Mouse (Mus musculus): ENCODE measurements around the gene Elp4. TPM values are rescaled to one million over a fixed set of nuclear protein-coding genes. Genes with fewer than 3 reads are reported as not detected.

Elp4 gene
- polyA plus RNA-seq, 1 experiment from 2014 or later, result 40.9 TPM

DNA sequence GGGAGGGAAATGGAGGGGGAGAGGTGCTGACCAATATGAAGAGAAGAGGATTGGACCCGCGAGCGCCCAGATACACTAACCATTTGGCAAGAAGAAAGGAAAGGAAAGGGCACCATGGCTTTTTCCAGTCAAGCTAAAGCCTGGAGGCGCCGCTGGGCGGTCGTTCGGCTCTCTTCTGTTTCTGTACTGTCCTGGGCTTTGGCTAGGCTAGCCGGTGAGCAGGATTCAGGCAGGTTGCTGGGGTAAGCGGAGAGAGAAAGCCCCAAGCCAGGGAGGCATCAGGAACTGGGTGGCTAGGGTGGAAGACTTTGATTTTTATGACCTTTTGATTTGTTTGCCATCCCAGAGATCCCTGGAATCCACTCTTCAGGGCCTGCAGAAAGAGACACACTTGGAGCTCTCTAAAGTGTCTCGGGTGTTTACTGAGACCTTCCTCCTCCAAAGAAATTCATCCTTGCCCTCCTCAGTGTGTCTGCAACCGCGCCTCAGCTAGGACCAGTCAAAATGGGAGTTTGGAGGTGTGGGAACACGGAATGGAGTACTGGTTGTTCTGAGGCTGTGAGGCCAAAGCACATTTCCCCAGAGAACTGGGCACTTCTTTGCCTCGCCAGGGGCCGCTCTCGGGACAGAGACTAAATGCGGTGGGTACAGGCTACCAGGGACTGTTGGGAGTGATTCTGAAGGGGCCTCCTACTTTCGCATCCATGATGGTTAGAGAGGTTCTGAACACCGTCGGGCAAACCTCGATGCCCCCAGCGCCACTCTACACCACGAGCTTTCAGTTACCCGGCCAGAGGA is 232.4 kb downstream of the Elp4 start:
- no peaks in the 10 kb centered on the region for H3K9me3 ChIP-seq (replicated peaks)
- H3K4me2 ChIP-seq, result no peak overlapping the region
- H3K9ac ChIP-seq, result no peak overlapping the region
- peak overlapping the region; percentile 8; the same call in 1 of the 2 replicates for H3K4me3 ChIP-seq (replicated peaks)
- peaks cover 100% of the 10 kb centered on the region for H3K27me3 ChIP-seq
- no peaks in the 10 kb centered on the region for H3K36me3 ChIP-seq
- no peak overlapping the region for H3K27ac ChIP-seq
- no peak for ATAC-seq (replicated peaks; ENCODE audit: low FRiP score)
- under 1% methylated on average over 25 of the region's 25 CpGs for WGBS
- peaks cover 71% of the 10 kb centered on the region for H3K4me1 ChIP-seq

GRCm38 (mm10) chr2:105671116-105671797 is 233.1 kb downstream of the Elp4 start:
- Histone ChIP-seq H3K27ac (no peak overlapping the region), H3K4me1 (peaks cover 72% of the 10 kb centered on the region), H3K4me3 (replicated peaks) (no peak overlapping the region), H3K9ac (no peak overlapping the region), H3K27me3 (peaks cover 100% of the 10 kb centered on the region), H3K9me3 (replicated peaks) (no peaks in the 10 kb centered on the region), H3K4me2 (no peak overlapping the region), H3K36me3 (no peaks in the 10 kb centered on the region)
- ATAC-seq (replicated peaks; ENCODE audit: low FRiP score), result no peak
- 2% methylated on average over 9 of the region's 9 CpGs for WGBS

DNA sequence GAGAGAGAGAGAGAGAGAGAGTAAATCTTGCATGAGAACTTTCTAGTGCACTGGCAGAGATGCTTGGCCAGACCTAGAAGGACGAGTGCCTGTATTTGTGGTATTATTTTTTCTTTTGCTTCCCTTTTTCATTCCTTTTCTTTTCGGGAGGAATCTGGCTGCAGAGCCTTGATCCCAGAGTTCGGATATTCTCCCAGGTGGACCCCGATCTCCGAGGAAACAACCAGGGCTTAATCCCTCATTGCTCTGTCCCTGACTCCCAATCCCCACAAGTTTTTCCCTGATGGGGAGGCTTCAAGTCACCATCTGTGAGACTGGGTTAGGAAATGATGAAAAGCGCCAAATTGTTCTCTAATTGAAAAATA is 233.7 kb downstream of the Elp4 start:
- H3K27ac ChIP-seq, result no peak overlapping the region
- WGBS, result 2% methylated on average over 6 of the region's 6 CpGs
- ATAC-seq (replicated peaks; ENCODE audit: low FRiP score), result no peak
- H3K27me3 ChIP-seq, result peaks cover 100% of the 10 kb centered on the region
- H3K4me3 ChIP-seq (replicated peaks), result no peak overlapping the region
- no peak overlapping the region for H3K4me2 ChIP-seq
- H3K4me1 ChIP-seq, result peaks cover 67% of the 10 kb centered on the region
- no peaks in the 10 kb centered on the region for H3K36me3 ChIP-seq
- no peaks in the 10 kb centered on the region for H3K9me3 ChIP-seq (replicated peaks)
- no peak overlapping the region for H3K9ac ChIP-seq

DNA sequence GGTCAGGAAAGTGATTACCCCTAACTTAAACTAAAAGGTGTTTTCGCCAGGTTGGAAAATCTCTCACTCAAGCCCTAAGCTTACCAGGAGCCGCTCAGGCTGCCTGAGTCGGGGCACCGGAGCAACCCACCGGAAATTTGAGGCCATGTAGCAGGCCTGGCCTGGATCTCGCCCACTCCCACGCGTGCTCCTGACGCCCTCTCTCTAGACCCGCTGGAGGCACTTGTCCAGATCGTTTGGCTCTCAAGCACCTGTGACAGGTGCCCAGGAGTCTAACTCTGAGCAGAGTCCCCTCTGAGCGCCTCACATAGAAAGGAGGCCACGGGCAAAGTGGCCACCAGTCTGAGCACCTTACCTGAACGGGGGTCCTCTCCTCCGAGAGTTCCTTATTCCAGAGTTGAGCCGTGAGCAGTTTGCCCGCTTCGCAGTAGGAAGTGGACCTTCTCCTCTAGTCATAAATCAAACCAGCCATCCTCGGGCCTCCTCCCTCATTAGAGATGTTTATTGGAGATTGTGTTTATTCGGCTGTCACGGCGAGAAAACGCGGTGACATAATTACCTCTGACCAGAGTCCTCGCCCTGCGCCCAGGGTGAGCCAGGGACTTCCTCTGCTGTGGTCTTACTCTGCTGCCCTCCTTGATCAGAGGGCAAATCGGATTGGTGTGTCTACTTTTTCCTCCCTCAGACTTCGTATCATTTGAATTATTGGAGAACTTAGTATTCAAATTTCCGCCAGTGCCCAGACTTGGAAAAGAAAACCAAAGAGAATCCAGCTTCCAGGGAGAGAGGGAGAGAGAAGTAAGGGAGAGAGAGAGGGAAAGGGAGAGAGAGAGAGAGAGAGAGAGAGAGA is 234.3 kb downstream of the Elp4 start:
- H3K4me2 ChIP-seq, result 0 out of 2 replicates have a peak overlapping the region, but pooled peaks have one; percentile 1
- no peak overlapping the region for H3K27ac ChIP-seq
- H3K9ac ChIP-seq, result no peak overlapping the region
- H3K27me3 ChIP-seq, result peaks cover 100% of the 10 kb centered on the region
- WGBS, result under 1% methylated on average over 29 of the region's 29 CpGs
- ATAC-seq (replicated peaks; ENCODE audit: low FRiP score), result no peak
- 0 out of 2 replicates have a peak overlapping the region, but pooled peaks have one; percentile 11 for H3K4me3 ChIP-seq (replicated peaks)
- H3K9me3 ChIP-seq (replicated peaks), result no peaks in the 10 kb centered on the region
- H3K36me3 ChIP-seq, result no peaks in the 10 kb centered on the region
- peaks cover 61% of the 10 kb centered on the region for H3K4me1 ChIP-seq

DNA sequence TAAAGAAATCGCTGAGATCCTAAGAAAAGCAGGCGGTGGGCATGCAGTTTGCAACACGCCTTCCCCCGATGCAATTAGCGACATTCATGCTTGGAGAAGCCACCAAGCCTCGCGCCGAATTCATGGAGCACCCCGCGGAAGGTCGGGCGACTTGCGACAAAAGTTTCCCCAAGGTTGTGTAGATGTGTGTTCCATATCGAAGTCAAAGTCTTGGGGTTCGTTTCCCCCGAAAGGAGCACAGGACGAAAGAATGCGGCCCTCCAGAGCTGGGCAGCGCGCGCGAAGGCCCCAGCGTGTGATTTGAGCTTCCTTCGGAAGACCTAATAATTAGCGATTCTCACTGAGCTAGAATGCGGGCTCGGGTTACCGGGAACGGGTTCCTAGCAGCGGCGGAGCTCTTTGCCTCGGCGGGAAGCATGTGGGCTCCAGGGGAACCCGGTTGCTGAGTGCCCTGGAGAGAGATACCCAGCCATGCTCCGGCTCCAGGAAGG is 234.9 kb downstream of the Elp4 start:
- no peak overlapping the region for H3K9ac ChIP-seq
- no peak overlapping the region for H3K27ac ChIP-seq
- no peaks in the 10 kb centered on the region for H3K36me3 ChIP-seq
- no peaks in the 10 kb centered on the region for H3K9me3 ChIP-seq (replicated peaks)
- ATAC-seq (replicated peaks; ENCODE audit: low FRiP score), result no peak
- H3K4me3 ChIP-seq (replicated peaks), result no peak overlapping the region; the same call in 1 of the 2 replicates
- H3K4me1 ChIP-seq, result peaks cover 54% of the 10 kb centered on the region
- WGBS, result under 1% methylated on average over 35 of the region's 35 CpGs
- H3K4me2 ChIP-seq, result 0 out of 2 replicates have a peak overlapping the region, but pooled peaks have one; percentile 1
- H3K27me3 ChIP-seq, result peaks cover 100% of the 10 kb centered on the region

GRCm38 (mm10) chr2:105668271-105669270 is 235.8 kb downstream of the Elp4 start, which contains the start of gene Pax6:
Gene Pax6 (plus strand): TSS chr2:105668900.
- WGBS, result under 1% methylated on average over 44 of the region's 44 CpGs
- ATAC-seq (replicated peaks; ENCODE audit: low FRiP score), result no peak
- peak within 1 kb of the TSS; percentile 6 for H3K4me3 ChIP-seq (replicated peaks)
- H3K27me3 ChIP-seq, result peaks cover 100% of the 10 kb centered on the region
- H3K36me3 ChIP-seq, result no peaks in the 10 kb centered on the region
- peak within 1 kb of the TSS; percentile 44 for H3K4me2 ChIP-seq
- peaks cover 46% of the 10 kb centered on the region for H3K4me1 ChIP-seq
- no peaks in the 10 kb centered on the region for H3K9me3 ChIP-seq (replicated peaks)
- no peak within 1 kb of the TSS for H3K27ac ChIP-seq
- no peak within 1 kb of the TSS for H3K9ac ChIP-seq

DNA sequence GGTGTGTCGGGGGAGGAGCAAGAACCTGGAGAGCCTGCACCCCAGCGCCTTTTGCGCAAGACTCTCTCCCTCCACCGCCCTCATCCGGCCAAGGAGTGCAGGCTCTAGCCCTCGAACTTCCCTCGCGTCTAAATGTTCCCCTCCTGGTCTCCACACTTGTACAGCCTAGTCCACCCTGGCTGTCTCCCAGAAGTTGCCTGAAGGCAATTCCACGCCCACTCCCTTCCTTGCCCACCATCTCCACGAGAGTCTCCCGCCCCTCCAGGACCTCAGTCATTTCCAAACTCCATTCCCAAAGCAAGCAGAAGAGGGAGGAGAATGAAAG is 236.8 kb downstream of the Elp4 start:
- no peaks in the 10 kb centered on the region for H3K36me3 ChIP-seq
- ATAC-seq (replicated peaks; ENCODE audit: low FRiP score), result peak; percentile 30; the same call in 1 of the 2 replicates
- WGBS, result 1% methylated on average over 11 of the region's 11 CpGs

GRCm38 (mm10) chr2:105666763-105667625 is 237.4 kb downstream of the Elp4 start:
- H3K4me2 ChIP-seq, result no peak overlapping the region
- WGBS, result under 1% methylated on average over 41 of the region's 41 CpGs
- no peak overlapping the region for H3K9ac ChIP-seq
- no peak overlapping the region for H3K4me3 ChIP-seq (replicated peaks)
- H3K27ac ChIP-seq, result no peak overlapping the region
- no peaks in the 10 kb centered on the region for H3K9me3 ChIP-seq (replicated peaks)
- H3K36me3 ChIP-seq, result no peaks in the 10 kb centered on the region
- ATAC-seq (replicated peaks; ENCODE audit: low FRiP score), result no peak
- peaks cover 100% of the 10 kb centered on the region for H3K27me3 ChIP-seq
- peaks cover 39% of the 10 kb centered on the region for H3K4me1 ChIP-seq

More for the DNA sequence above, 236.8 kb downstream of the Elp4 start:
- Histone ChIP-seq H3K4me2 (no peak overlapping the region), H3K27me3 (peaks cover 100% of the 10 kb centered on the region), H3K9ac (no peak overlapping the region), H3K27ac (no peak overlapping the region), H3K9me3 (replicated peaks) (no peaks in the 10 kb centered on the region), H3K4me3 (replicated peaks) (no peak overlapping the region), H3K4me1 (peaks cover 42% of the 10 kb centered on the region)

- Histone ChIP-seq H3K36me3 (no peaks in the 10 kb centered on the region), H3K27me3 (peaks cover 100% of the 10 kb centered on the region), H3K27ac (no peak overlapping the region), H3K4me2 (no peak overlapping the region), H3K9ac (no peak overlapping the region), H3K4me1 (peaks cover 41% of the 10 kb centered on the region), H3K4me3 (replicated peaks) (no peak overlapping the region), H3K9me3 (replicated peaks) (no peaks in the 10 kb centered on the region)
- under 1% methylated on average over 6 of the region's 6 CpGs for WGBS
- ATAC-seq (replicated peaks; ENCODE audit: low FRiP score), result no peak
Measured at GRCm38 (mm10) chr2:105666331-105666730, 238.0 kb downstream of the Elp4 start.

- Histone ChIP-seq H3K36me3 (no peaks in the 10 kb centered on the region), H3K27me3 (peaks cover 100% of the 10 kb centered on the region), H3K4me2 (no peak overlapping the region), H3K4me3 (replicated peaks) (no peak overlapping the region), H3K9me3 (replicated peaks) (no peaks in the 10 kb centered on the region), H3K27ac (no peak overlapping the region), H3K9ac (no peak overlapping the region), H3K4me1 (peaks cover 44% of the 10 kb centered on the region)
- no peak for ATAC-seq (replicated peaks; ENCODE audit: low FRiP score)
- WGBS, result 10% methylated on average over 5 of the region's 5 CpGs
Measured at GRCm38 (mm10) chr2:105665491-105666250, 238.7 kb downstream of the Elp4 start.

Measured in kidney, embryonic 15.5 days (tissue).